Comparison of ENCODE assay signal across 11 mouse cellular contexts in genomic region chr16:33670340-33670739, GRCm38 (mm10). TPM values are rescaled to one million over a fixed set of nuclear protein-coding genes. Genes with fewer than 3 reads are reported as not detected.
DNase-seq lines count a peak whose midpoint lies in the region; ATAC-seq lines count a peak whose summit lies in the region.
"Had no signal": no experiment of that assay in that cellular context is flagged by ENCODE, and none has a peak within 500 bp of the region (broad histone marks: within the 10 kb centered on the region; RNA-seq: fewer than 3 reads in every experiment).

No protein-coding gene starts in this region.

- H3K27ac ChIP-seq in heart, embryonic 10.5 days = peak overlapping the region; percentile 4; the same call in 1 of the 2 replicates
- no peak overlapping the region for H3K27ac ChIP-seq in heart, embryonic 12.5 days (ENCODE audit: poor library complexity, severe bottlenecking)
- no peak overlapping the region for H3K27ac ChIP-seq in midbrain, embryonic 11.5 days (ENCODE audit: low read depth, low read length)
- no peak overlapping the region for H3K27ac ChIP-seq in midbrain, embryonic 15.5 days
- peak overlapping the region; percentile 85 for H3K27ac ChIP-seq in stomach, embryonic 16.5 days (ENCODE audit: low read length)
- no peak overlapping the region for H3K27ac ChIP-seq in kidney, embryonic 16.5 days (ENCODE audit: low read length)
- H3K27ac ChIP-seq in liver, embryonic 12.5 days = no peak overlapping the region
- H3K27ac ChIP-seq: midbrain, embryonic 12.5 days had no signal

- H3K27me3 ChIP-seq in heart, embryonic 10.5 days (ENCODE audit: insufficient read depth, poor library complexity, severe bottlenecking) = no peaks in the 10 kb centered on the region
- no peaks in the 10 kb centered on the region for H3K27me3 ChIP-seq in heart, embryonic 12.5 days (replicated peaks)
- H3K27me3 ChIP-seq in midbrain, embryonic 11.5 days (ENCODE audit: control insufficient read depth, insufficient read depth, low read length) = no peaks in the 10 kb centered on the region
- no peaks in the 10 kb centered on the region for H3K27me3 ChIP-seq in midbrain, embryonic 15.5 days (replicated peaks)
- H3K27me3 ChIP-seq in stomach, embryonic 16.5 days (ENCODE audit: control insufficient read depth, insufficient read depth, low read length) = no peaks in the 10 kb centered on the region
- H3K27me3 ChIP-seq in kidney, embryonic 16.5 days (ENCODE audit: insufficient read depth, low read length) = no peaks in the 10 kb centered on the region
- H3K27me3 ChIP-seq in liver, embryonic 12.5 days (replicated peaks) = no peaks in the 10 kb centered on the region
- H3K27me3 ChIP-seq: midbrain, embryonic 12.5 days had no signal

- H3K4me1 ChIP-seq in heart, embryonic 10.5 days = peaks cover 14% of the 10 kb centered on the region
- peaks cover 12% of the 10 kb centered on the region for H3K4me1 ChIP-seq in heart, embryonic 12.5 days (replicated peaks)
- no peaks in the 10 kb centered on the region for H3K4me1 ChIP-seq in midbrain, embryonic 11.5 days (ENCODE audit: control insufficient read depth, insufficient read depth, low read length)
- H3K4me1 ChIP-seq in midbrain, embryonic 15.5 days = no peaks in the 10 kb centered on the region; the same call in 1 of the 2 replicates
- peaks cover 6% of the 10 kb centered on the region for H3K4me1 ChIP-seq in stomach, embryonic 16.5 days (ENCODE audit: control insufficient read depth, insufficient read depth, low read length)
- no peaks in the 10 kb centered on the region; the same call in 1 of the 2 replicates for H3K4me1 ChIP-seq in kidney, embryonic 16.5 days (ENCODE audit: insufficient read depth, low read length)
- no peaks in the 10 kb centered on the region for H3K4me1 ChIP-seq in liver, embryonic 12.5 days
- H3K4me1 ChIP-seq: midbrain, embryonic 12.5 days had no signal

- no peak overlapping the region for H3K4me3 ChIP-seq in heart, embryonic 10.5 days
- H3K4me3 ChIP-seq in heart, embryonic 12.5 days = no peak overlapping the region
- H3K4me3 ChIP-seq in midbrain, embryonic 11.5 days (ENCODE audit: low read depth, low read length) = no peak overlapping the region
- H3K4me3 ChIP-seq in midbrain, embryonic 15.5 days = no peak overlapping the region
- no peak overlapping the region for H3K4me3 ChIP-seq in stomach, embryonic 16.5 days (replicated peaks; ENCODE audit: low read length)
- no peak overlapping the region for H3K4me3 ChIP-seq in kidney, embryonic 16.5 days (ENCODE audit: low read length)
- no peak overlapping the region for H3K4me3 ChIP-seq in liver, embryonic 12.5 days
- H3K4me3 ChIP-seq: midbrain, embryonic 12.5 days had no signal

- DNase-seq in heart, embryonic 10.5 days (ENCODE audit: low spot score) = no peak
- DNase-seq in midbrain, embryonic 11.5 days (ENCODE audit: low spot score, missing footprints) = peak; percentile 72
- peak; percentile 96 for DNase-seq in cerebellum, adult 9-11 months
- DNase-seq: kidney, adult 2 months; thymus, postnatal 4 days had no signal

- no peak overlapping the region for H3K4me2 ChIP-seq in heart, embryonic 12.5 days
- no peak overlapping the region for H3K4me2 ChIP-seq in midbrain, embryonic 11.5 days
- H3K4me2 ChIP-seq in midbrain, embryonic 15.5 days = no peak overlapping the region
- H3K4me2 ChIP-seq in stomach, embryonic 16.5 days (ENCODE audit: low read depth, low read length) = no peak overlapping the region
- no peak overlapping the region for H3K4me2 ChIP-seq in kidney, embryonic 16.5 days (replicated peaks; ENCODE audit: low read depth, low read length)
- no peak overlapping the region for H3K4me2 ChIP-seq in liver, embryonic 12.5 days
- H3K4me2 ChIP-seq: midbrain, embryonic 12.5 days had no signal

- H3K36me3 ChIP-seq in heart, embryonic 10.5 days = no peaks in the 10 kb centered on the region
- H3K36me3 ChIP-seq in heart, embryonic 12.5 days = no peaks in the 10 kb centered on the region
- no peaks in the 10 kb centered on the region for H3K36me3 ChIP-seq in midbrain, embryonic 11.5 days (ENCODE audit: control insufficient read depth, insufficient read depth, low read length)
- H3K36me3 ChIP-seq in midbrain, embryonic 15.5 days (replicated peaks) = no peaks in the 10 kb centered on the region
- H3K36me3 ChIP-seq in stomach, embryonic 16.5 days (ENCODE audit: control insufficient read depth, insufficient read depth, low read length) = no peaks in the 10 kb centered on the region
- H3K36me3 ChIP-seq in kidney, embryonic 16.5 days (ENCODE audit: insufficient read depth, low read length) = no peaks in the 10 kb centered on the region
- H3K36me3 ChIP-seq in liver, embryonic 12.5 days = no peaks in the 10 kb centered on the region
- H3K36me3 ChIP-seq: midbrain, embryonic 12.5 days had no signal

- 48% methylated on average over 3 of the region's 3 CpGs for WGBS in heart, embryonic 10.5 days
- 44% methylated on average over 3 of the region's 3 CpGs for WGBS in heart, embryonic 12.5 days
- WGBS in midbrain, embryonic 11.5 days = 68% methylated on average over 3 of the region's 3 CpGs
- 79% methylated on average over 3 of the region's 3 CpGs for WGBS in midbrain, embryonic 15.5 days
- 49% methylated on average over 3 of the region's 3 CpGs for WGBS in stomach, embryonic 16.5 days
- WGBS in kidney, embryonic 16.5 days = 68% methylated on average over 3 of the region's 3 CpGs
- WGBS in liver, embryonic 12.5 days (ENCODE audit: insufficient replicate concordance) = 66% methylated on average over 3 of the region's 3 CpGs

- no peaks in the 10 kb centered on the region for H3K9me3 ChIP-seq in heart, embryonic 10.5 days
- H3K9me3 ChIP-seq in heart, embryonic 12.5 days (replicated peaks) = 0 out of 2 replicates have a peak, but pooled peaks cover 3% of the 10 kb centered on the region
- no peaks in the 10 kb centered on the region for H3K9me3 ChIP-seq in midbrain, embryonic 11.5 days (ENCODE audit: control insufficient read depth, low read length)
- no peaks in the 10 kb centered on the region for H3K9me3 ChIP-seq in midbrain, embryonic 15.5 days
- no peaks in the 10 kb centered on the region for H3K9me3 ChIP-seq in stomach, embryonic 16.5 days (replicated peaks; ENCODE audit: control insufficient read depth, low read length)
- no peaks in the 10 kb centered on the region for H3K9me3 ChIP-seq in kidney, embryonic 16.5 days (ENCODE audit: low read length)
- no peaks in the 10 kb centered on the region for H3K9me3 ChIP-seq in liver, embryonic 12.5 days (replicated peaks)
- H3K9me3 ChIP-seq: midbrain, embryonic 12.5 days had no signal

- no peak for ATAC-seq in heart, embryonic 12.5 days (ENCODE audit: insufficient number of reproducible peaks, low FRiP score)
- no peak for ATAC-seq in midbrain, embryonic 11.5 days (ENCODE audit: low FRiP score)
- ATAC-seq in midbrain, embryonic 15.5 days (replicated peaks) = no peak
- ATAC-seq in stomach, embryonic 16.5 days (ENCODE audit: insufficient read depth, low FRiP score) = 0 out of 2 replicates have a peak, but pooled peaks have one; percentile 33
- ATAC-seq in kidney, embryonic 16.5 days (ENCODE audit: low FRiP score, low TSS enrichment) = no peak
- no peak for ATAC-seq in liver, embryonic 12.5 days

- no peak overlapping the region for H3K9ac ChIP-seq in heart, embryonic 12.5 days
- no peak overlapping the region for H3K9ac ChIP-seq in midbrain, embryonic 11.5 days (ENCODE audit: low read length)
- no peak overlapping the region for H3K9ac ChIP-seq in midbrain, embryonic 15.5 days
- H3K9ac ChIP-seq in stomach, embryonic 16.5 days (ENCODE audit: low read length) = peak overlapping the region; percentile 26; the same call in 1 of the 2 replicates
- no peak overlapping the region for H3K9ac ChIP-seq in kidney, embryonic 16.5 days (replicated peaks; ENCODE audit: low read length)
- H3K9ac ChIP-seq in liver, embryonic 12.5 days = no peak overlapping the region
- H3K9ac ChIP-seq: midbrain, embryonic 12.5 days had no signal

RNA-seq across cellular contexts. Expression of gene Heg1, which starts 13.8 kb away (rescaled TPM):
- polyA plus RNA-seq in heart, embryonic 10.5 days (2016; fragmentation: Nextera tagmentation; extraction: Ambion mirVana) = 26.3 and 33.0 TPM in 2 replicates
- polyA plus RNA-seq in heart, embryonic 12.5 days (2016; fragmentation: Nextera tagmentation; extraction: Ambion mirVana) = 48.3 and 54.0 TPM in 2 replicates
- polyA plus RNA-seq in midbrain, embryonic 11.5 days (2014; fragmentation: Nextera tagmentation; extraction: Ambion mirVana) = 39.5 and 40.7 TPM in 2 replicates
- polyA plus RNA-seq in midbrain, embryonic 15.5 days (2015; fragmentation: Nextera tagmentation; extraction: Ambion mirVana) = 14.2 and 14.5 TPM in 2 replicates
- polyA plus RNA-seq in stomach, embryonic 16.5 days (2015; fragmentation: Nextera tagmentation; extraction: Ambion mirVana) = 13.8 and 16.1 TPM in 2 replicates
- polyA plus RNA-seq in kidney, embryonic 16.5 days (2015; fragmentation: Nextera tagmentation; extraction: Ambion mirVana) = 14.3 and 17.3 TPM in 2 replicates
- polyA plus RNA-seq in liver, embryonic 12.5 days (2016; fragmentation: Nextera tagmentation; extraction: Ambion mirVana) = 8.5 and 8.9 TPM in 2 replicates

Comparison
In these comparisons a context has a peak if more than half of its experiments do, and no peak if none do; other contexts are left out.
1. H3K27ac ChIP-seq: peak in heart, embryonic 10.5 days (single experiment) and stomach, embryonic 16.5 days (single experiment); none in heart, embryonic 12.5 days (single experiment), midbrain, embryonic 11.5 days (single experiment), midbrain, embryonic 15.5 days (single experiment), kidney, embryonic 16.5 days (single experiment) and liver, embryonic 12.5 days (single experiment).